Mouse (Mus musculus) lung, adult 2 months (tissue): ENCODE data around the gene Tmprss7. TPM values are rescaled to one million over a fixed set of nuclear protein-coding genes. Genes with fewer than 3 reads are reported as not detected.

Source experiments
- DNase-seq: peaks from one replicate; pipeline ENCODE4 v3.0.0; 2022
- H3K4me1 ChIP-seq: fragments of 200-500 bp; 2 replicates; pipeline ENCODE4 v1.6.1; 2011; ENCODE audit warnings: low read length; ENCODE audit not compliant: control insufficient read depth, insufficient read depth
- H3K4me3 ChIP-seq: fragments of 200-500 bp; replicated peaks from 2 replicates; pipeline ENCODE3; 2011; ENCODE audit warnings: low read depth, mild to moderate bottlenecking, control low read depth, low read length; ENCODE audit errors: extremely low read depth
- CTCF ChIP-seq: fragments of 200-500 bp; IDR thresholded peaks from 2 replicates; pipeline ENCODE4 v1.5.1; 2011; ENCODE audit warnings: mild to moderate bottlenecking, low read length, control low read depth; ENCODE audit not compliant: insufficient read depth
- POLR2A ChIP-seq: fragments of 200-500 bp; IDR thresholded peaks from 2 replicates; pipeline ENCODE4 v1.6.1; 2011; ENCODE audit warnings: low read depth, mild to moderate bottlenecking, control low read depth, low read length, borderline replicate concordance; ENCODE audit errors: extremely low read depth
- WGBS: fragments of 180-500 bp; shearing (Covaris S2); methylation state at CpG from one replicate; pipeline ENCODE4 v1.1.7; 2018; 5-methylcytosine and 5-hydroxymethylcytosine counted together
- polyA plus RNA-seq: library from polyadenylated mRNA; depleted of rRNA; stranded (reverse); fragments of >200 nt; gene quantifications from 2 replicates; pipeline ENCODE4 v1.2.3, GENCODE M21; 2012

Tmprss7 gene
- polyA plus RNA-seq, 1 experiment, result 0.06 TPM

GRCm38 (mm10) chr16:45720022-45720630 is 26.7 kb upstream of the Tmprss7 start:
- Histone ChIP-seq H3K4me3 (no peak overlapping the region), H3K4me1 (no peaks in the 10 kb centered on the region)
- no peak for DNase-seq
- 86% methylated on average over 10 of the region's 10 CpGs for WGBS
- TF ChIP-seq CTCF (no peak), POLR2A (no peak)

GRCm38 (mm10) chr16:45718296-45718695 is 24.8 kb upstream of the Tmprss7 start:
- 94% methylated on average over 4 of the region's 4 CpGs for WGBS
- H3K4me3 ChIP-seq, result no peak overlapping the region
- no peak for DNase-seq
- no peaks in the 10 kb centered on the region for H3K4me1 ChIP-seq
- TF ChIP-seq POLR2A (no peak), CTCF (no peak)

- WGBS, result 74% methylated on average over 5 of the region's 5 CpGs
Measured at GRCm38 (mm10) chr16:45714489-45715150, 21.2 kb upstream of the Tmprss7 start.

DNA sequence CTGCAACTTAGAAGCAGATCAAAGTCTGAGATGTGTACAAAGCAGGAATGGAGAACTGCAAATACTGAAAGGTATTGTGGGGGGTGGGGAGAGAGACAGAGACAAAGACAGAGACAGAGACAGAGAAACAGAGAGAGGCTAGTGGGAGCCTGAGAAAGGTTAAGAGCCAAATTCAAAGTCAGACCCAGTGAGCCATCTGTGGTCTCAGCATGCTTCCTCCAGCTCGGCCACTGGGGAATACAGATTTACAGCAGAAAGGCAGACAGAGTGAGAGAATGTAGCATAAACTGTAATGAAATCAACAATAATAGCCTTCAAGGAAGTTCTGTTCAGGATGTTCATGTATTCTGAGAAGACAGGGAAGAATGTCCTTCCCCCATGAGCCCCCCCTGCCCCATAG is 20.4 kb upstream of the Tmprss7 start:
- H3K4me3 ChIP-seq, result no peak overlapping the region
- WGBS, result 84% methylated on average over 1 of the region's 1 CpGs
- TF ChIP-seq CTCF (no peak), POLR2A (no peak)
- no peaks in the 10 kb centered on the region for H3K4me1 ChIP-seq
- no peak for DNase-seq

More at GRCm38 (mm10) chr16:45714489-45715150, 21.2 kb upstream of the Tmprss7 start:
- Histone ChIP-seq H3K4me1 (no peaks in the 10 kb centered on the region), H3K4me3 (no peak overlapping the region)
- no peak for DNase-seq
- no peak for TF ChIP-seq POLR2A
- TF ChIP-seq CTCF, result no peak

DNA sequence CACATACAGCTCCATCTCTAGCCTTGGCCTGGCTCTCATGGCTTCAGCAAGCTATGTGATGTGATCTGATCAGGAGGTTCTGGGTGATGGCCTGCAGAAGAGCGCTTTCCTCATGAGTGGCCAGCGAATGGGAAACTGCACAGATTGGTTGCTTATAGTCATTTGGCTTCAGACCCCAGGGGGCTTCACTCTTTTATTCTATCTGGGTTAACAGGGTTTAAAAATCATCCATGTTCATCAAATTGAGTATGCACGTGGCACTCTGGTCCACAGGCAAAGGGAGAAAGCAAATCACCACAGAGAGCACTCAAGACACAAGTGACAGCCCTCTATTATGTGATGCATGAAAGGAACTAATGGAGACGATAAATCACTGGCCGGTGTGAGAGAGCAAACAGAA is 19.8 kb upstream of the Tmprss7 start:
- no peak for DNase-seq
- WGBS, result 93% methylated on average over 5 of the region's 5 CpGs
- Histone ChIP-seq H3K4me3 (no peak overlapping the region), H3K4me1 (no peaks in the 10 kb centered on the region)
- TF ChIP-seq POLR2A (no peak), CTCF (no peak)

GRCm38 (mm10) chr16:45711263-45711662 is 17.8 kb upstream of the Tmprss7 start:
- peak; percentile 41; the same call in 1 of the 2 replicates for TF ChIP-seq CTCF
- TF ChIP-seq POLR2A, result no peak
- no peak for DNase-seq
- Histone ChIP-seq H3K4me1 (no peaks in the 10 kb centered on the region), H3K4me3 (no peak overlapping the region)
- WGBS, result 78% methylated on average over 7 of the region's 7 CpGs

DNA sequence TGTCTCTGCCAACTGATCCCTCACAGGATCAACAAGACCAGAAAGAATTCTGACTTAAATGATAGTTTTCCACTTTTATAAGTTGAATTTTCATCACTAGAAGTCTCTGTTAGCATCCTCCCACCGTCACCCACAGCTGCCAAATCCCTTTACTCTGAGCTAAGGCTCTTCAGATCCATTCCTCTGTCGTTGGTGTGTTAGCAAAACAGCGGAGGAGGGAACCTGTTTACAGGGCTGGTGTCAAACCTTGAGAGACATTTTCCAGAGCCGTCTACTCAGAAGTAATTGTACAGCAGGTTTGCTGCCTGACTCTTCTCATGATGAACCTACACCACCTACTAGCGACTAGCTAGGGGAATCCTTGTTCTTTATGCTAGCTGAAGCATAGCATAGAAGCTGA is 5.8 kb upstream of the Tmprss7 start:
- no peak for TF ChIP-seq CTCF
- TF ChIP-seq POLR2A, result no peak
- Histone ChIP-seq H3K4me3 (no peak overlapping the region), H3K4me1 (no peaks in the 10 kb centered on the region)
- DNase-seq, result no peak
- WGBS, result 68% methylated on average over 5 of the region's 5 CpGs

DNA sequence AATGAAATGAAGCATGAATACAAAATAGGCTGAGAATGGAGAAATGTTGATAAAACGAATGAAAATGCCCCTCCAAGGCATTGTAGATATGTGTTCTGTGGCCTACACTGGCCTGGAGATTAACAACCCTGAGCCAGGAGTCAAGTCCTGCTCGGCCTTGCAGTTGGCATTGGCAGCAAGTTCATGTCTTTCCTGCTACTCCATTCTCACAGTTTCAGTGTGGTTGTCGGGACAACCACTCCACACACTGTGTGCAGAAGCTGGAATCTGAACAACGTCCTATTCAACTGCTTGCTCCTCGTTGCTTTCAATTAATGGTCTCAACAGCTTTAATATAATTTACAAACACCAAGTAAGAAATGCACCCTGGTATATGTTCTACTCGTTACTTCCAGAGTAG is 4.5 kb upstream of the Tmprss7 start:
- WGBS, result 64% methylated on average over 6 of the region's 6 CpGs
- DNase-seq, result no peak
- TF ChIP-seq CTCF (no peak), POLR2A (no peak)
- no peak overlapping the region for H3K4me3 ChIP-seq
- H3K4me1 ChIP-seq, result no peaks in the 10 kb centered on the region

DNA sequence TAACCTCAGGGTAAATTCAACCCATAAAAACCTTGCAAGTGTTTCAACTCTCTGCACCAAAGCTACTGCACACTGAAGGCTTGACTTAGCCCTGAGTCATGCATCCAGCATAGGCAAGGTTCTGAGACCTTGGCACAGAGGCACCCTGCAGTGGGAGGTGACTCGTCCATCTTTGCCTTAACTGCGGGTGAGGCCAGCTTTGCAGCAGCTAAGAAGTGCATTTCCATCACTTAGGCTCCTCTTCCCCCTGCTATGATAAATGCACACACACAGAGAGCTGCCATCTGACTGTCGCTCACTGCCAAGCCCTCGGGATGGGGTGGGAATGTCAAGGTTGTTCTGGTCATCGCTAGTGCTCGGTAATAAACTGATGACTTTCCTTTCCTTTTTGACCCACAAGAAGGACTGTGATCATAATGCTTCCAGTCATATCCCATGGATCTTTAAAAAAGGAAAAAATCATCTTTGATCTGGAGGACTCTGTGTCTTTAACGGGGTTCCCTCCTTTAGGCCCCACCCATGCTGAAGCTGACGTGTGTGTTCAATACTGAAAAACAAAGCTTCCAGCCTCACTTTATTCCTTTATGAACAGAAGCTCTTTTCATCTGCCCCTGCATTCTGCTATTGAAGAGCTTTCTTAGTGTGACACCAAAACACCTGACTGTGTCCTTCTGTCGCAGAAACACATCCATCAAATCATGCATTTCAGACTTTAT is 2.1 kb upstream of the Tmprss7 start:
- H3K4me3 ChIP-seq, result no peak overlapping the region
- 75% methylated on average over 9 of the region's 9 CpGs for WGBS
- no peaks in the 10 kb centered on the region for H3K4me1 ChIP-seq
- TF ChIP-seq POLR2A (no peak), CTCF (no peak)
- no peak for DNase-seq

DNA sequence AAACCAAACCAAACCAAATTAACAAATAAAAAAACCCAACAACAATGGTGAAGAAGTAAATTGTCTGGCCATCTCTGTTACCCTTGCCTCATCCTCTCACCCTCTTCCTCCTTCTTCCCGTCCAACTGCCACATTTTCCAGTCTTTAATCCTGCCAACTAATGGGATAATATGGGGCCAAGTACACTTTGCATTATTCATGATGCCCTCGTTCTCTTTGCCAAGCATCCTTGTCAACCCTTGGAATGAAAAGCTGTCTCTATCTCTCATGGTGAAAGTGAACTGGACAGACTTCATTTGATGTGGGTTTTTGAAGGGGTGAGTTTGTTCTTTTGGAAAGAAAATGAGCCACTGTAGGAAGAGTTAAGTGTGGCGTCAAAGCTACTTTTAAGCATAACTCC is 607 bp downstream of the Tmprss7 start:
- Histone ChIP-seq H3K4me3 (no peak overlapping the region), H3K4me1 (no peaks in the 10 kb centered on the region)
- no peak for DNase-seq
- 68% methylated on average over 3 of the region's 3 CpGs for WGBS
- TF ChIP-seq POLR2A (no peak), CTCF (no peak)
